Mouse (Mus musculus): ENCODE data around the gene Gak. TPM values are rescaled to one million over a fixed set of nuclear protein-coding genes. Genes with fewer than 3 reads are reported as not detected.

Gene Gak
- polyA plus RNA-seq, 1 experiment from 2014 or later: 55.9 TPM

DNA sequence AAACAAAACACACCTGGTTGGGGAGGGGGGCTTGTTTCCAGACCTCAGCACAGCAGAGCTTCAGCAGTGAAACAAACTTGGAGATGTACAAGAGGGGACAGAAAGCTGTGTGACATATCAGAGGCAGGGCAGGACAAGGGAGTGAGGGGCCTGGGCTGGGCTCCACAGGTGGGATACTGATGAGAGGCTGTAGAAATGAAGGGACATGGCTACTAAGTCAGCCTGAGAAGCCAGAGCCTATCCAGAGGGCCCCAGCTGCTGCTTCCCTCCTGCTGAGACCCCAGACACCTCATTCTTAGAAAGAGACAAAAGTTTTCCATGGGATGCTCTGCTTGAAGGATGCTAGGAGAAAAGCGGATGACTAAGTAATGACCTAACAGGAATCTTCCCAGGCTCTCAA lies 29.1 kb upstream of the Gak start:
- Histone ChIP-seq H3K36me3 (ENCODE audit: control insufficient read depth, insufficient read depth, low read length) (peaks cover 21% of the 10 kb centered on the region), H3K4me1 (ENCODE audit: control insufficient read depth, insufficient read depth, low read length) (peaks cover 23% of the 10 kb centered on the region), H3K9ac (ENCODE audit: low read depth, low read length) (no peak overlapping the region), H3K27ac (ENCODE audit: low read length) (no peak overlapping the region), H3K9me3 (replicated peaks; ENCODE audit: control insufficient read depth, low read length, poor library complexity, severe bottlenecking) (no peaks in the 10 kb centered on the region), H3K4me2 (ENCODE audit: low read length) (no peak overlapping the region), H3K27me3 (ENCODE audit: control insufficient read depth, insufficient read depth, low read depth, low read length) (no peaks in the 10 kb centered on the region), H3K4me3 (ENCODE audit: low read depth, low read length) (no peak overlapping the region)
- no peak for ATAC-seq
- WGBS: 77% methylated on average over 1 of the region's 1 CpGs

DNA sequence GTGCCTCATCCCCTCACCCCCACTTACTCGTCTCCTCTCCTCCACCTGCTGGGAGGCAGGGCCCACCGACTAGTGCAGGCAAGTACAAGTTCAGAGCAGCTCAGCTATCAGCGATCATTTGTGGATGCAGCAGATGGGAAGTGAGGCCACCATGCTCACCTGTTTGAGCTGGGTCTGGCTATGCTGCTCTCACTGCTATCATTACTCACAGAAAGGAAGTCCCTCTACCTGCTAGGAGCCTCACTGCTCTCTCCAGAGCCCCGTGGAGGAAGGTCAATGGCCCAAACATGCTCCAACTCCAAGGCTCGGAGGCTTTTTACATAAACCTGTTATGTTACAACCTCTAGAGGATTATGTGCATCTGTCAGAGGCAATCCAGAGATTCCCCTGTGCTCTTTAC lies 27.9 kb upstream of the Gak start:
- Histone ChIP-seq H3K36me3 (ENCODE audit: control insufficient read depth, insufficient read depth, low read length) (peaks cover 29% of the 10 kb centered on the region), H3K4me1 (ENCODE audit: control insufficient read depth, insufficient read depth, low read length) (peaks cover 23% of the 10 kb centered on the region), H3K27ac (ENCODE audit: low read length) (no peak overlapping the region), H3K27me3 (ENCODE audit: control insufficient read depth, insufficient read depth, low read depth, low read length) (no peaks in the 10 kb centered on the region), H3K9me3 (replicated peaks; ENCODE audit: control insufficient read depth, low read length, poor library complexity, severe bottlenecking) (no peaks in the 10 kb centered on the region), H3K4me2 (ENCODE audit: low read length) (no peak overlapping the region), H3K9ac (ENCODE audit: low read depth, low read length) (no peak overlapping the region), H3K4me3 (ENCODE audit: low read depth, low read length) (no peak overlapping the region)
- no peak for ATAC-seq
- WGBS: 81% methylated on average over 5 of the region's 5 CpGs

- Histone ChIP-seq H3K4me2 (ENCODE audit: low read length) (no peak overlapping the region), H3K4me3 (ENCODE audit: low read depth, low read length) (no peak overlapping the region), H3K36me3 (ENCODE audit: control insufficient read depth, insufficient read depth, low read length) (peaks cover 33% of the 10 kb centered on the region), H3K4me1 (ENCODE audit: control insufficient read depth, insufficient read depth, low read length) (peaks cover 21% of the 10 kb centered on the region), H3K9ac (ENCODE audit: low read depth, low read length) (no peak overlapping the region), H3K9me3 (replicated peaks; ENCODE audit: control insufficient read depth, low read length, poor library complexity, severe bottlenecking) (no peaks in the 10 kb centered on the region), H3K27ac (ENCODE audit: low read length) (no peak overlapping the region), H3K27me3 (ENCODE audit: control insufficient read depth, insufficient read depth, low read depth, low read length) (no peaks in the 10 kb centered on the region)
- ATAC-seq: no peak
- WGBS: 94% methylated on average over 15 of the region's 15 CpGs
Observed at GRCm38 (mm10) chr5:108655891-108656650, 26.5 kb upstream of the Gak start.

GRCm38 (mm10) chr5:108655381-108655780 lies 25.8 kb upstream of the Gak start:
- Histone ChIP-seq H3K4me3 (ENCODE audit: low read depth, low read length) (no peak overlapping the region), H3K9ac (ENCODE audit: low read depth, low read length) (no peak overlapping the region), H3K36me3 (ENCODE audit: control insufficient read depth, insufficient read depth, low read length) (peaks cover 37% of the 10 kb centered on the region), H3K4me1 (ENCODE audit: control insufficient read depth, insufficient read depth, low read length) (peaks cover 19% of the 10 kb centered on the region), H3K9me3 (replicated peaks; ENCODE audit: control insufficient read depth, low read length, poor library complexity, severe bottlenecking) (no peaks in the 10 kb centered on the region), H3K4me2 (ENCODE audit: low read length) (no peak overlapping the region), H3K27me3 (ENCODE audit: control insufficient read depth, insufficient read depth, low read depth, low read length) (no peaks in the 10 kb centered on the region), H3K27ac (ENCODE audit: low read length) (no peak overlapping the region)
- ATAC-seq: no peak
- 95% methylated on average over 9 of the region's 9 CpGs for WGBS

GRCm38 (mm10) chr5:108654444-108654990 lies 25.0 kb upstream of the Gak start:
- peaks cover 40% of the 10 kb centered on the region for H3K36me3 ChIP-seq (ENCODE audit: control insufficient read depth, insufficient read depth, low read length)
- H3K27me3 ChIP-seq (ENCODE audit: control insufficient read depth, insufficient read depth, low read depth, low read length): no peaks in the 10 kb centered on the region
- 95% methylated on average over 10 of the region's 10 CpGs for WGBS
- no peak for ATAC-seq
- no peak overlapping the region for H3K4me2 ChIP-seq (ENCODE audit: low read length)
- no peaks in the 10 kb centered on the region for H3K9me3 ChIP-seq (replicated peaks; ENCODE audit: control insufficient read depth, low read length, poor library complexity, severe bottlenecking)
- H3K4me3 ChIP-seq (ENCODE audit: low read depth, low read length): no peak overlapping the region
- H3K9ac ChIP-seq (ENCODE audit: low read depth, low read length): no peak overlapping the region
- H3K27ac ChIP-seq (ENCODE audit: low read length): no peak overlapping the region
- peaks cover 13% of the 10 kb centered on the region for H3K4me1 ChIP-seq (ENCODE audit: control insufficient read depth, insufficient read depth, low read length)

GRCm38 (mm10) chr5:108653341-108653740 lies 23.8 kb upstream of the Gak start:
- Histone ChIP-seq H3K4me3 (ENCODE audit: low read depth, low read length) (no peak overlapping the region), H3K4me2 (ENCODE audit: low read length) (no peak overlapping the region), H3K9ac (ENCODE audit: low read depth, low read length) (no peak overlapping the region), H3K4me1 (ENCODE audit: control insufficient read depth, insufficient read depth, low read length) (peaks cover 4% of the 10 kb centered on the region; the same call in 1 of the 2 replicates), H3K9me3 (replicated peaks; ENCODE audit: control insufficient read depth, low read length, poor library complexity, severe bottlenecking) (no peaks in the 10 kb centered on the region), H3K27me3 (ENCODE audit: control insufficient read depth, insufficient read depth, low read depth, low read length) (no peaks in the 10 kb centered on the region), H3K27ac (ENCODE audit: low read length) (no peak overlapping the region), H3K36me3 (ENCODE audit: control insufficient read depth, insufficient read depth, low read length) (peaks cover 45% of the 10 kb centered on the region)
- ATAC-seq: no peak
- WGBS: 92% methylated on average over 6 of the region's 6 CpGs

GRCm38 (mm10) chr5:108651823-108652222 lies 22.3 kb upstream of the Gak start:
- Histone ChIP-seq H3K27me3 (ENCODE audit: control insufficient read depth, insufficient read depth, low read depth, low read length) (no peaks in the 10 kb centered on the region), H3K9me3 (replicated peaks; ENCODE audit: control insufficient read depth, low read length, poor library complexity, severe bottlenecking) (no peaks in the 10 kb centered on the region), H3K4me3 (ENCODE audit: low read depth, low read length) (no peak overlapping the region), H3K9ac (ENCODE audit: low read depth, low read length) (no peak overlapping the region), H3K4me2 (ENCODE audit: low read length) (no peak overlapping the region), H3K27ac (ENCODE audit: low read length) (no peak overlapping the region), H3K4me1 (ENCODE audit: control insufficient read depth, insufficient read depth, low read length) (no peaks in the 10 kb centered on the region), H3K36me3 (ENCODE audit: control insufficient read depth, insufficient read depth, low read length) (peaks cover 51% of the 10 kb centered on the region)
- ATAC-seq: peak; percentile 59
- WGBS: 77% methylated on average over 1 of the region's 1 CpGs

GRCm38 (mm10) chr5:108651136-108651720 lies 21.7 kb upstream of the Gak start:
- H3K27me3 ChIP-seq (ENCODE audit: control insufficient read depth, insufficient read depth, low read depth, low read length): no peaks in the 10 kb centered on the region
- 86% methylated on average over 5 of the region's 5 CpGs for WGBS
- no peak overlapping the region for H3K4me3 ChIP-seq (ENCODE audit: low read depth, low read length)
- ATAC-seq: no peak
- peaks cover 51% of the 10 kb centered on the region for H3K36me3 ChIP-seq (ENCODE audit: control insufficient read depth, insufficient read depth, low read length)
- H3K4me2 ChIP-seq (ENCODE audit: low read length): no peak overlapping the region
- H3K9ac ChIP-seq (ENCODE audit: low read depth, low read length): no peak overlapping the region; the same call in 1 of the 2 replicates
- H3K9me3 ChIP-seq (replicated peaks; ENCODE audit: control insufficient read depth, low read length, poor library complexity, severe bottlenecking): no peaks in the 10 kb centered on the region
- H3K27ac ChIP-seq (ENCODE audit: low read length): no peak overlapping the region
- no peaks in the 10 kb centered on the region for H3K4me1 ChIP-seq (ENCODE audit: control insufficient read depth, insufficient read depth, low read length)

DNA sequence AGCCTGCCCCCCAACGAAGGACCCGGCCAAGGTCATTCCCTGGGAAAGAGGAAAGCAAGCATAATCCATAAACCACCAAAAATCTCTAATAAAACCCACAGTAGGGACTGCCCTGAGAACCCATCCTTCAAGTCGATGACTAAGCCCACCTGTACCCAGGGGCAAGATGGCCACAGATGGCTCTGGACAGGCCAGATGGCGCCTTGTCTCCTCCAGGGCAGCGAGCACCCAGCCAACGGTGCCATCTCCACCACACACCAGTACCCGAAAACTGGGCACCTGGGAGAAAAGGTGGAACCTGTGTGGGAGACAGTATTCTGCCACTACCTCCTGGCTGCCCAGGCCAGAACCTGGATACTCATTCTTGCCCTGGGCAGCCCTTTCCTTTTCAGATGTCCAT lies 20.8 kb upstream of the Gak start:
- peaks cover 45% of the 10 kb centered on the region for H3K36me3 ChIP-seq (ENCODE audit: control insufficient read depth, insufficient read depth, low read length)
- H3K9ac ChIP-seq (ENCODE audit: low read depth, low read length): no peak overlapping the region
- H3K27me3 ChIP-seq (ENCODE audit: control insufficient read depth, insufficient read depth, low read depth, low read length): no peaks in the 10 kb centered on the region
- no peak overlapping the region for H3K27ac ChIP-seq (ENCODE audit: low read length)
- H3K4me2 ChIP-seq (ENCODE audit: low read length): no peak overlapping the region
- ATAC-seq: no peak
- H3K4me3 ChIP-seq (ENCODE audit: low read depth, low read length): no peak overlapping the region
- no peaks in the 10 kb centered on the region for H3K9me3 ChIP-seq (replicated peaks; ENCODE audit: control insufficient read depth, low read length, poor library complexity, severe bottlenecking)
- no peaks in the 10 kb centered on the region for H3K4me1 ChIP-seq (ENCODE audit: control insufficient read depth, insufficient read depth, low read length)
- 90% methylated on average over 7 of the region's 7 CpGs for WGBS

Data from midbrain, embryonic 16.5 days (tissue).